Mouse (Mus musculus) bone marrow macrophage, adult 2 months (primary cell): ENCODE data around the gene Dock1. TPM values are rescaled to one million over a fixed set of nuclear protein-coding genes. Genes with fewer than 3 reads are reported as not detected.

Experiments
- H3K27ac ChIP-seq: 2 replicates; pipeline ENCODE4 v1.5.1; 2012; ENCODE audit warnings: low read depth, low read length; ENCODE audit not compliant: insufficient read depth
- H3K4me1 ChIP-seq: 2 replicates; pipeline ENCODE4 v1.6.1; 2012; ENCODE audit warnings: low read length; ENCODE audit not compliant: control insufficient read depth, insufficient read depth
- H3K4me3 ChIP-seq: 2 replicates; pipeline ENCODE4 v1.5.1; 2012; ENCODE audit warnings: mild to moderate bottlenecking, low read length, moderate library complexity; ENCODE audit not compliant: insufficient read depth
- CTCF ChIP-seq: IDR thresholded peaks from 2 replicates; pipeline ENCODE4 v1.5.1; 2012; ENCODE audit warnings: low read depth, mild to moderate bottlenecking, low read length, moderate library complexity
- POLR2A ChIP-seq: IDR thresholded peaks from 2 replicates; pipeline ENCODE4 v1.6.1; 2012; ENCODE audit warnings: mild to moderate bottlenecking, low read depth, low read length, borderline replicate concordance
- polyA plus RNA-seq: library from polyadenylated mRNA; stranded (reverse); fragments of >200 nt; gene quantifications from 2 replicates; pipeline ENCODE4 v1.2.4, GENCODE M21; 2012; ENCODE audit not compliant: missing spikeins, insufficient read depth, insufficient read length

Dock1 gene
- polyA plus RNA-seq, 1 experiment: 19.9 TPM

DNA sequence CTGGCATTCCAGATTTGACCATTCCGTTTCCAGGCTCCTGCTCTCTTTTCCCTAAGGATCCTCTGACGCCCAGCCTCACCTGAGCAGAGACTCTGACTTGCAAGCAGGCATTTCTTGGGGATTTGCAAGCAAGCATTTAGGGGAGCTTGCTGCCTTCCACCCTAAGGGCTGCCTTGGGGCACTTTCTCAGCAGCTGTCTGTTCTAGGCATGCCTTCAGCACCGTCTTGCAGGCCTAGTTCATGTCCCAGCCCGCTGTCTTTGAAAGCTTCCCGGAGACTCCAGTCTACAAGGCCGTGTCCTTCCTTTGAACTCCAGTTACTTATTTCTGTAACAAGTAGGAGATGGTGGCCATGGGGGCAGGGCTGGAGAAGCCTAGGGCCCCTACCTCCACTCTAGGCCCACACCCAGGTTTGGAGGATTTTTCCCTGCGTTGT lies 1.0 kb downstream of the Dock1 start:
- TF ChIP-seq CTCF (no peak), POLR2A (no peak)
- Histone ChIP-seq H3K4me1 (peaks cover 26% of the 10 kb centered on the region), H3K4me3 (peak overlapping the region; percentile 77), H3K27ac (no peak overlapping the region)

DNA sequence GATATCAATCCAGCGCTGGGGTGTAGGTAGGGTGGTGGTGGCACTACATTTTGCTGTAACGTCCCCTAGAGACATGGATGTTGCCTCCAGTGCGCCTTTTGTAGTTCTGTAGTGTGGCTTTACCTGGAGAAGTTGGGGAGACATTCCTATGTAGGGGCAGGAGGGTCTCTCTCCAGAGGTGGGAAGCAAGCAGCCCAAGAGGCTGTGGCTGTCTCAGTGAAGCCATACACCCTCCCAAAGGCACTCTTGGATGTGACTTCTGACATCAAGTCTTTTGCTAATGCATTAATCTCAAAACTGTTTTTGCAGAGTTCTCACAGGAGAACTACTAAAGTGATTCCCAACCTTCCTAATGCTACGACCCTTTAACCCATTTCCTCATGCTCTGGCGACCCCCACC lies 2.7 kb downstream of the Dock1 start:
- TF ChIP-seq POLR2A (no peak), CTCF (no peak)
- Histone ChIP-seq H3K27ac (no peak overlapping the region), H3K4me1 (peaks cover 26% of the 10 kb centered on the region), H3K4me3 (no peak overlapping the region)

DNA sequence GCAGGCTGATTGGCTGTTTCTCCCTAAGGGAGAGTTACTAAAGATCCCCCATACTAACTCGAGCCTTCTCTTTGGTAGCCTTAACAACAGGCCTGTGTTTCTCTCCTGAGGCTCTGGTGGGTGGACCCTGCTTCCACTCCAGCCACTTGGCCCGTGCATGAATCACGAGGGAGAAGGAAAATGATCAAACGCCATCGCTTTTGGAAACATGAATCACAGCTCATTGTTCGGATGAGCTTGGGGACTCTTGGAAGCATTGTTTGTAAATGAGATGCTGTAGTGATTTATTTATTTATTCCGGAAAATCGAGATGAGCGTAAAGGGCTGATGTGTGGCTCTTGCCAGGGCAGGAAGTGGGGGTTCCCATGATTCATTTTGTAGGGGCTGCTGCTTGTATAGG lies 3.5 kb downstream of the Dock1 start:
- Histone ChIP-seq H3K4me1 (peaks cover 19% of the 10 kb centered on the region), H3K27ac (no peak overlapping the region), H3K4me3 (no peak overlapping the region)
- TF ChIP-seq POLR2A (no peak), CTCF (no peak)

DNA sequence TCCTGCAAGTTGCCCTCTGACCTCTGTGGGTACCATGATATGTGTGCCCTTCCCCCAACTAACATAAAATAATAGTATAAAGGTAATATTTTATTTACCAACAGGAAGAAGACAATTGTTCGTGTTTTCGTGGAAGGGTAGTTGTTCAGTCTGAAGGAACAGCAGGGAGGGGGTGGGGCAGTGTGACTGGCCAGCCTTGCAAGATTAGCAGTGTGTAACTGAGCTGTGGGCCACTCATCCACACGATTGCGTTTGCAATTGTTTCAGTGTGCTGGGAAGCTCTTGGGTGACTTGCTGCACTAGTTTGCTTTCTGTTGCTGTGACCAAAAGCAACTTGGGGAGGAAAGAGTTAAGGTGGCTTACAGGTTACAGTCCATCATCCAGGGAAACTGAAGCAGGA lies 7.4 kb downstream of the Dock1 start:
- TF ChIP-seq POLR2A: no peak
- no peak for TF ChIP-seq CTCF
- Histone ChIP-seq H3K4me3 (no peak overlapping the region), H3K27ac (no peak overlapping the region), H3K4me1 (peaks cover 13% of the 10 kb centered on the region)

DNA sequence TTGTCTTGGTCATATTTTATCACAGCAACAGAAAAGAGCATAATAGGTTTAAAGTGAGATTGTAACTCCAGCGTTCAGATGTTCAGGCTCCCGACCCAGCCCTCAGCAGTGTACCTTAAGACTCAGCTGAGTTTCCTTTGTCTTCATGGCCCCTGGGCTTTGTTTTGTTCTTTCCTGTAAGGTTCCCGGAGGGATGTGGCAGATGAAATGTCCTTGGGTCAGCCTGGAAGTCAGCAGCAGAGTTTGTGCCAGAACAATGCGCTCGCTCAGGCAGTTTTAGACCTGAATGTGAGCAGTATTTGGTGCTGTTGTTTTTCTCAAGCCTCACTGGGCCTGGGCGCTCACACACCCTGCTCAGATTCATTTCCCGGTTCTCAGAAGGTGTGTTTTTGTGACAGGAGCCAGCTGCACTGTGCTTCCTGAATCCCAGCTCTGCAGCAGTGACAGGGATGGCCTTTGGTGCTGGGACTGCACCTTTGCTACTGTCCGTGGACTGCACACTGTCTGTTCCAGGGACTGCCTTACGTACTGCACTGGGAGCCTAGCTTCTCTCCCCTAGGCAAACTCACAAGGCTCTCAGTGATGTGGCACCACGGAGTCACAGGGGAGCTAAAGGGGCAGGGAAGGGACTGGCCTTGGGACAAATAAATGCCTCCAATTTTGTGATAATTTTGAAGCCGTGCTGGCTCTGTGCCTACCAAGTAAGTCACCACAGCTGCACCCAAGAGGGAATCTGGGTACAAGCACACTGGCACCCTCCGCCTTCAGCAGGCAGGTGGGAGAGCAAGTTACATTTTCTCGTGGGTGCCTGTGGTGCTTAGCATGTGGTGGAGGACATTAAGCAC lies 9.1 kb downstream of the Dock1 start:
- Histone ChIP-seq H3K4me3 (no peak overlapping the region), H3K27ac (no peak overlapping the region), H3K4me1 (peaks cover 13% of the 10 kb centered on the region)
- no peak for TF ChIP-seq POLR2A
- no peak for TF ChIP-seq CTCF

DNA sequence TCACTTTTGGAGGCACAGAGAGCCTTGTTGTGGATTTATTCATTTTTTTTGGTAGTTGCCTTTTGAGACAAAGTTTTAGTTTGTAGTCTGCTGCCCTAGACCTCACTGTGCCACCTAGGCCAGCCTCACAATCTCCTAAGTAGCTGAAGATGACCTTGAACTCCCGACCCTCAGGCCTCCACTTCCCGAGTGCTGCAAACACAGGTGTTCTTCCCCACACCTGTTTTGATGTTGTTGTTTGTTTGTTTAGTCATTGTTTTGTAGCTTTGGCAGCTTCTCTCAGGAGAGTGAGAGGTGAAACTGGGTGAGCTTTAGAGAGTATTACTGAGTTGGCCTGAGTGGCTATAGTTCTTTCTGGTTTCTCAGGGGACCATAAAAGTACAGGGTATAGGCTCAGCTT lies 9.7 kb downstream of the Dock1 start:
- no peak overlapping the region for H3K27ac ChIP-seq

DNA sequence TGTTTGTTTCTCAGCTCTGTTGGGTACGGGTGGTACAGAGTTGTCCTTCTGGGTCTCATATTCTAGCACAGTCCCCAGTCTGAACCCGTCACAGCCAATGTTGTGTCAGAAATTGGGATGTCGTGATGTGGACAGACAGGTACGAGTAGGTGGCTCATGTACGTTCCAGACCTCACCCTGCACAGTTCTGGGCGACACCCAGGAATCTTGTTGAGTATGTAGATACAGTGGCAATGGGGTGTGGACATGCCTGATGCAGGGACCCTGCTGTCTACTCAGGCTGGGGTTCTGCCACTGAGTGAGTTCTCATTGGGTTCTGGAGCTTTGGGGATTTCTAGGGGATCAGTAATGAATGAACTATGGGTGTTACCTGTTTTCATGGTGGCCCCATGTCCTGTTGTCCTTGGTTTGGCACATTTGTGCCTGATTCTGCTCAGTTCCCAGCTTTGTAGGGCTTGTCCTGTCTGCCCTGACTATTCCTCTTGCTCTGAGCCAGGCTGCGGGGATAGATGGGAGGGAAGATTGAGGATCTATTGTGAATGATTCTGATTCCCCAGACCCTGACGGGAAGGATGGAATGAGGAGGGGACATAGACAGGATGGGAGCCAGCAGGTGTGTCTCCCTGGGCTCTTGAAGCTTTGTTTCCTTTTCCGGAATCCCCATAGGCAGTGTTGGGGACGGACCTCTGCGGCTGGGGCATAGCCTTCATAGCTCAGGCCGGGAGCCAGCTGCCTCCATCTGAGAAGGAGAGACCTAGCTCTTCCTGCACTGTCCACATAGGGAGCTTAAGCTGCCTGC lies 11.5 kb downstream of the Dock1 start:
- no peak for TF ChIP-seq CTCF
- no peak for TF ChIP-seq POLR2A
- Histone ChIP-seq H3K4me1 (peaks cover 12% of the 10 kb centered on the region; the same call in 1 of the 2 replicates), H3K4me3 (no peak overlapping the region), H3K27ac (no peak overlapping the region)

More for the DNA sequence above, 9.7 kb downstream of the Dock1 start:
- TF ChIP-seq CTCF (no peak), POLR2A (no peak)
- peaks cover 12% of the 10 kb centered on the region; the same call in 1 of the 2 replicates for H3K4me1 ChIP-seq
- no peak overlapping the region for H3K4me3 ChIP-seq

DNA sequence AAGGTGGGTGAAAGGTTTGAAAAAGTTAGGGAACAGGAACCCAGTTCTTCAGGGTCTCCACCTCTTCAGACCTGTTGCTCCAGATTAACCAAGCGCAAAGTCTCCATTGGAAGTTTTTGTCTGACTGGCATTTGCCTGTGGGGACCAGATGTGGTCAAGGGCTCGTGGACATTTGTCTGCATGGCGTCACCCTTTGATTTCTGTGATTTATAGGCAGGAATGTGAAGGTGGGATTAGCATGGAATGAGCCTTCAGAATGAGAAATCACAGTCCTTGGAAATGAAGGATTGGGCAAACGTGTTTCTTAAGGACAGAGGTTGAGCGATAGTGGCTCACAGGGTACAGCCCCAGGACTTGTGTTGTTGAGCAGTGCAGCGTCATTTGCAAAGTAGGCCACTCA lies 17.9 kb downstream of the Dock1 start:
- Histone ChIP-seq H3K4me1 (peaks cover 28% of the 10 kb centered on the region), H3K27ac (no peak overlapping the region), H3K4me3 (no peak overlapping the region)
- TF ChIP-seq CTCF (no peak), POLR2A (no peak)

DNA sequence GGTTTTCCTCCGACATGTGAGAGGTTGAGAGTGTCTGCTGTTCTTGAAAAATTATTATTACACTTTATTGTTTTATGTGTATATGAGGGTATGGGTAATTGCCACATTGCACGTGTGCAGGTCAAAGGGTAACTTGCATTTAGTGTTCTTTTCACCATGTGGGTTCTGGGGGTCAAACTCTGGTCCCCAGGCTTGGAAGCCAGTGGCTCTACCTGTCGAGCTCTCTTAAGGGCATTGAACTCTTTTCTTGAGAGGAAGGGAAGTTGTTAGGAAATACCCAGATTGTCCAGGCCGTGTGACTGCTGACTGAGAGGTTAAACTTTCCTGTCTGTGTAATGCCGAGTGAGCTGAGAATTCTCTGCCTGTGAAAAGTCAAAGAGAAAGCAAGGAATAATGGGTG lies 19.7 kb downstream of the Dock1 start:
- Histone ChIP-seq H3K4me1 (peaks cover 46% of the 10 kb centered on the region), H3K4me3 (no peak overlapping the region), H3K27ac (peak overlapping the region; percentile 28; the same call in 1 of the 2 replicates)
- no peak for TF ChIP-seq CTCF
- TF ChIP-seq POLR2A: no peak

DNA sequence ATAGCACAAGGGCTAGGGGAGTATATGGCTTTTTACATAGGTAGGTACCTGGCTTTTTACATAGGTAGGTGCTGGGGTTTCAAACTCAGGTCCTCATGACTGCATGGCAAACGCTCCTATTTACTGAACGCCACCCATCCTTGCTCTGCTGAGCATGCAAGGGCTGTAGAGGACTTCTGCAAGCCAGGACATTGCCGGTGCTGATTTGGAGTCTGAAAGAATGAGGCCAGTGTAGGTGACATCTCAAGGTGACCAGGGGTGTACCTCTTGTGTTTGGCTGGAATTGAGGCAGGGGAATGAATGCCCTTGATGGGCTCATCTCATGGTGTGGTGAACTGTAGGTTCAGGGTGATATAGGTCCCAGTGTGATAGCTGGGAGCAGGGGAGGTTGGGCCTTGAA lies 20.4 kb downstream of the Dock1 start:
- Histone ChIP-seq H3K4me1 (peaks cover 52% of the 10 kb centered on the region), H3K27ac (no peak overlapping the region), H3K4me3 (no peak overlapping the region)
- no peak for TF ChIP-seq POLR2A
- no peak for TF ChIP-seq CTCF
